In the genomic region with DNA sequence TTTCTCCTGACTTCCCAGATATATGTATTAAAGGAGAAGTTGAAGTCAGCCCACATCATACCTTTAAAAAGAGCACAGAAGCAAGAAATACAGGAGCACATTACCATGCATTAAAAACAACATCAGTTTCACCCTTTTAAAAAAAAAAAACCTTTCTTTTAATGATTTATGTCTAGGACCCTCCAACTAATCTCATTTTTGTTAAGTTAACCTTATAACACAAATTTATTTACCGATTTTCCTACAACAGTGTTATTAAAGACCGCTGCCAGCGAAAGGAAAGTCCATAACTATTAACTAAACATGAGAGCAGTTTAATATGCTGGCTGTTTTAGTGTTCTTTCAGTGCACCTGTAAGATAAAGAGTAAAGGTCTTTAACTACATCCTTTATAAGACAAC, we compare ENCODE assay signal across 24 mouse cellular contexts. TPM values are rescaled to one million over a fixed set of nuclear protein-coding genes. Genes with fewer than 3 reads are reported as not detected.
DNase-seq lines count a peak whose midpoint lies in the region; ATAC-seq and TF ChIP-seq lines count a peak whose summit lies in the region.
"Had no signal": no experiment of that assay in that cellular context is flagged by ENCODE, and none has a peak within 500 bp of the region (broad histone marks: within the 10 kb centered on the region; RNA-seq: fewer than 3 reads in every experiment).

No protein-coding gene starts in this region.

- no peaks in the 10 kb centered on the region for H3K36me3 ChIP-seq in heart, embryonic 16.5 days (ENCODE audit: control insufficient read depth, insufficient read depth)
- H3K36me3 ChIP-seq in embryonic facial prominence, embryonic 13.5 days: no peaks in the 10 kb centered on the region
- peaks cover 11% of the 10 kb centered on the region for H3K36me3 ChIP-seq in limb, embryonic 14.5 days (ENCODE audit: control insufficient read depth, insufficient read depth, low read length)
- H3K36me3 ChIP-seq: forebrain, embryonic 15.5 days; hindbrain, embryonic 15.5 days; intestine, embryonic 15.5 days; liver, embryonic 15.5 days had no signal

- WGBS in heart, embryonic 16.5 days: 46% methylated on average over 3 of the region's 3 CpGs
- WGBS in embryonic facial prominence, embryonic 13.5 days: 18% methylated on average over 3 of the region's 3 CpGs
- WGBS in limb, embryonic 14.5 days: 9% methylated on average over 3 of the region's 3 CpGs

- 0 out of 2 replicates have a peak, but pooled peaks cover 2% of the 10 kb centered on the region for H3K4me1 ChIP-seq in heart, embryonic 16.5 days (ENCODE audit: control insufficient read depth, insufficient read depth, low read length)
- peaks cover 25% of the 10 kb centered on the region for H3K4me1 ChIP-seq in embryonic facial prominence, embryonic 13.5 days
- H3K4me1 ChIP-seq in limb, embryonic 14.5 days (ENCODE audit: control insufficient read depth, insufficient read depth, low read length): peaks cover 7% of the 10 kb centered on the region; the same call in 1 of the 2 replicates

- peak; percentile 52 for DNase-seq in embryo, embryonic 10.5 days (ENCODE audit: low spot score)
- DNase-seq in embryo, embryonic 10 days (ENCODE audit: low spot score): no peak
- no peak for DNase-seq in heart, adult 9 months (ENCODE audit: low spot score in 2 of 2)
- DNase-seq in limb, embryonic 14.5 days (ENCODE audit: low spot score): no peak
- no peak for DNase-seq in frontal cortex, postnatal 10 days (ENCODE audit: low spot score in 2 of 2)
- no peak for DNase-seq in adrenal gland, adult 2 months
- DNase-seq: adrenal gland, postnatal 10 days; cerebellum, adult 9-11 months; gastrocnemius, postnatal 25 days; heart, postnatal 36 days; kidney, adult 9 months; kidney, postnatal 25 days; left cerebral cortex, postnatal 4 days; lung, postnatal 10 days; right cerebral cortex, adult 18-20 months had no signal

- no peak overlapping the region for H3K27ac ChIP-seq in heart, embryonic 16.5 days (ENCODE audit: low read length)
- no peak overlapping the region for H3K27ac ChIP-seq in embryonic facial prominence, embryonic 13.5 days
- 0 out of 2 replicates have a peak overlapping the region, but pooled peaks have one; percentile 26 for H3K27ac ChIP-seq in limb, embryonic 14.5 days (replicated peaks; ENCODE audit: low read depth, low read length)
- H3K27ac ChIP-seq: forebrain, embryonic 15.5 days; hindbrain, embryonic 15.5 days; intestine, embryonic 15.5 days; left cerebral cortex, adult 2 months; liver, embryonic 15.5 days had no signal

- H3K9me3 ChIP-seq in heart, embryonic 16.5 days (replicated peaks; ENCODE audit: control insufficient read depth, low read length): no peaks in the 10 kb centered on the region
- H3K9me3 ChIP-seq in embryonic facial prominence, embryonic 13.5 days: no peaks in the 10 kb centered on the region
- no peaks in the 10 kb centered on the region for H3K9me3 ChIP-seq in limb, embryonic 14.5 days (ENCODE audit: control insufficient read depth, low read length)
- H3K9me3 ChIP-seq: forebrain, embryonic 15.5 days; hindbrain, embryonic 15.5 days; intestine, embryonic 15.5 days; liver, embryonic 15.5 days had no signal

- H3K27me3 ChIP-seq in heart, embryonic 16.5 days (ENCODE audit: control insufficient read depth, insufficient read depth, low read length): peaks cover 30% of the 10 kb centered on the region
- peaks cover 79% of the 10 kb centered on the region for H3K27me3 ChIP-seq in embryonic facial prominence, embryonic 13.5 days
- peaks cover 25% of the 10 kb centered on the region for H3K27me3 ChIP-seq in limb, embryonic 14.5 days (ENCODE audit: control insufficient read depth, insufficient read depth, low read length)

- no peak overlapping the region for H3K4me3 ChIP-seq in heart, embryonic 16.5 days (ENCODE audit: low read length)
- peak overlapping the region; percentile 56 for H3K4me3 ChIP-seq in embryonic facial prominence, embryonic 13.5 days
- peak overlapping the region; percentile 80 for H3K4me3 ChIP-seq in limb, embryonic 14.5 days (replicated peaks; ENCODE audit: low read length)
- H3K4me3 ChIP-seq: forebrain, embryonic 15.5 days; hindbrain, embryonic 15.5 days; intestine, embryonic 15.5 days; left cerebral cortex, adult 2 months; liver, embryonic 15.5 days had no signal

- peak overlapping the region; percentile 20; the same call in 1 of the 2 replicates for H3K9ac ChIP-seq in heart, embryonic 16.5 days (ENCODE audit: low read length)
- H3K9ac ChIP-seq in embryonic facial prominence, embryonic 13.5 days: no peak overlapping the region
- H3K9ac ChIP-seq in limb, embryonic 14.5 days (ENCODE audit: low read depth, low read length, severe bottlenecking): peak overlapping the region; percentile 97
- H3K9ac ChIP-seq: forebrain, embryonic 15.5 days; hindbrain, embryonic 15.5 days; intestine, embryonic 15.5 days; liver, embryonic 15.5 days had no signal

- H3K4me2 ChIP-seq in heart, embryonic 16.5 days (ENCODE audit: low read depth, low read length): peak overlapping the region; percentile 62; the same call in 1 of the 2 replicates
- H3K4me2 ChIP-seq in embryonic facial prominence, embryonic 13.5 days: peak overlapping the region; percentile 40; the same call in 1 of the 2 replicates
- H3K4me2 ChIP-seq in limb, embryonic 14.5 days (replicated peaks; ENCODE audit: low read depth, low read length, severe bottlenecking): peak overlapping the region; percentile 77
- H3K4me2 ChIP-seq: forebrain, embryonic 15.5 days; hindbrain, embryonic 15.5 days; intestine, embryonic 15.5 days; liver, embryonic 15.5 days had no signal

- no peak for ATAC-seq in heart, embryonic 16.5 days (replicated peaks; ENCODE audit: extremely low read depth, insufficient read depth, low FRiP score)
- no peak for ATAC-seq in embryonic facial prominence, embryonic 13.5 days (ENCODE audit: insufficient number of reproducible peaks, insufficient read depth, low FRiP score, low TSS enrichment, low read depth)
- no peak for ATAC-seq in limb, embryonic 14.5 days (ENCODE audit: low FRiP score, low read depth)
- ATAC-seq: forebrain, embryonic 15.5 days; intestine, embryonic 15.5 days; midbrain, embryonic 16.5 days had no signal

- TF ChIP-seq POLR2A in limb, embryonic 14.5 days (IDR thresholded peaks at IDR 0.05; ENCODE audit: borderline replicate concordance, extremely low read depth, insufficient read depth, insufficient read length): no peak

RNA-seq across cellular contexts. Expression of a gene that starts 3.0 kb away (rescaled TPM):
- polyA plus RNA-seq in heart, embryonic 16.5 days (2015; fragmentation: Nextera tagmentation; extraction: Ambion mirVana): 7.5 and 8.4 TPM in 2 replicates
- polyA plus RNA-seq in embryonic facial prominence, embryonic 13.5 days (2015; fragmentation: Nextera tagmentation; extraction: Ambion mirVana): 8.4 and 10.9 TPM in 2 replicates
- 30.8 and 37.8 TPM in 2 replicates for polyA plus RNA-seq in limb, embryonic 14.5 days (2012; rRNA removed)
- 15.6 and 19.7 TPM in 2 replicates for polyA plus RNA-seq in limb, embryonic 14.5 days (2014; fragmentation: Nextera tagmentation; extraction: Ambion mirVana)
- total RNA-seq in adrenal gland, adult 2 months (2021): 1 to 10 TPM in 1 of 2 experiments, under 1 TPM in 1; 0.89 to 2.2 TPM
- 0.72 and 0.85 TPM in 2 replicates for polyA plus RNA-seq in adrenal gland, adult 2 months (2012; rRNA removed)
- total RNA-seq: megakaryocyte, adult 5-6 weeks had no signal
